Mouse (Mus musculus): ENCODE measurements around the gene Mrpl48.

GRCm38 (mm10) chr7:100547631-100548030, 60.5 kb downstream of the Mrpl48 start:
- no peak for TF ChIP-seq CTCF (conservative IDR thresholded peaks at IDR 0.05; ENCODE audit: low read length)
- no peak for TF ChIP-seq NANOG (IDR thresholded peaks at IDR 0.05; ENCODE audit: borderline replicate concordance, low read length)

All from E14TG2a.4 (cell line).